Mouse (Mus musculus) embryonic facial prominence, embryonic 12.5 days (tissue): ENCODE measurements around the gene Mpp3. TPM values are rescaled to one million over a fixed set of nuclear protein-coding genes. Genes with fewer than 3 reads are reported as not detected.
"Not testable (repeated sequence)": the region's sequence is repeated elsewhere in the genome, so short reads cannot be mapped to it uniquely, and the experiment has no call there.

ENCODE experiments used
- ATAC-seq: fragments of 200-750 bp; cut with Nextera tagmentation; 2 replicates; pipeline ENCODE4 v1.8.0; 2017; ENCODE audit not compliant: insufficient number of reproducible peaks, insufficient read depth, low FRiP score, low TSS enrichment
- H3K27ac ChIP-seq: fragments of 300-500 bp; sonication (generic); 2 replicates; pipeline ENCODE4 v1.5.1; 2016; ENCODE audit warnings: mild to moderate bottlenecking
- H3K27me3 ChIP-seq: fragments of 300-500 bp; sonication (generic); 2 replicates; pipeline ENCODE4 v1.6.1; 2016; ENCODE audit warnings: mild to moderate bottlenecking, moderate library complexity
- H3K36me3 ChIP-seq: fragments of 300-500 bp; sonication (generic); 2 replicates; pipeline ENCODE4 v1.6.1; 2016; ENCODE audit warnings: mild to moderate bottlenecking
- H3K4me1 ChIP-seq: fragments of 300-500 bp; sonication (generic); 2 replicates; pipeline ENCODE4 v1.6.1; 2016
- H3K4me2 ChIP-seq: fragments of 300-500 bp; sonication (generic); replicated peaks from 2 replicates; pipeline ENCODE4 v1.6.1; 2016; ENCODE audit warnings: mild to moderate bottlenecking, moderate library complexity
- H3K4me3 ChIP-seq: fragments of 300-500 bp; sonication (generic); 2 replicates; pipeline ENCODE4 v1.5.1; 2016; ENCODE audit warnings: mild to moderate bottlenecking
- H3K9ac ChIP-seq: fragments of 300-500 bp; sonication (generic); 2 replicates; pipeline ENCODE4 v1.6.1; 2016; ENCODE audit warnings: mild to moderate bottlenecking, moderate library complexity
- H3K9me3 ChIP-seq: fragments of 300-500 bp; sonication (generic); 2 replicates; pipeline ENCODE4 v1.6.1; 2016; ENCODE audit warnings: mild to moderate bottlenecking, moderate library complexity
- WGBS: fragments of 180-500 bp; shearing (Covaris S2); methylation state at CpG from one replicate; pipeline ENCODE4 v1.1.7; 2016; 5-methylcytosine and 5-hydroxymethylcytosine counted together
- polyA plus RNA-seq: library from polyadenylated mRNA; unstranded; fragments of >200 nt; fragmentation: Nextera tagmentation; extraction: Ambion mirVana; gene quantifications from 2 replicates; pipeline ENCODE4 v1.2.1, GENCODE M21; 2016

Gene Mpp3
- polyA plus RNA-seq, 1 experiment from 2014 or later, result 11.4 TPM

- Histone ChIP-seq H3K4me2 (no peak overlapping the region), H3K36me3 (no peaks in the 10 kb centered on the region), H3K9ac (no peak overlapping the region), H3K27ac (no peak overlapping the region), H3K27me3 (0 out of 2 replicates have a peak, but pooled peaks cover 9% of the 10 kb centered on the region), H3K9me3 (no peaks in the 10 kb centered on the region), H3K4me3 (no peak overlapping the region), H3K4me1 (peaks cover 14% of the 10 kb centered on the region)
- ATAC-seq, result peak; percentile 59; the same call in 1 of the 2 replicates
- WGBS, result 8% methylated on average over 10 of the region's 10 CpGs
Measured at GRCm38 (mm10) chr11:101985990-101986389, 42.3 kb downstream of the Mpp3 start.

GRCm38 (mm10) chr11:101985450-101985849 is 42.8 kb downstream of the Mpp3 start:
- WGBS, result 62% methylated on average over 6 of the region's 6 CpGs
- not testable (repeated sequence) for H3K9ac ChIP-seq, H3K27me3 ChIP-seq, H3K36me3 ChIP-seq, ATAC-seq, H3K9me3 ChIP-seq, H3K4me3 ChIP-seq, H3K27ac ChIP-seq
- Histone ChIP-seq H3K4me2 (peak overlapping the region; percentile 94; the same call in 1 of the 2 replicates), H3K4me1 (peaks cover 14% of the 10 kb centered on the region)

GRCm38 (mm10) chr11:101984054-101985025 is 43.9 kb downstream of the Mpp3 start, which contains the start of gene Cfap97d1:
TSS of gene Cfap97d1 (plus strand) at chr11:101984279.
- H3K4me1 ChIP-seq, result peaks cover 14% of the 10 kb centered on the region
- H3K27ac ChIP-seq, result peak within 1 kb of the TSS; percentile 12; the same call in 1 of the 2 replicates
- peak within 1 kb of the TSS; percentile 50 for H3K4me3 ChIP-seq
- 1% methylated on average over 63 of the region's 71 CpGs for WGBS
- no peaks in the 10 kb centered on the region for H3K9me3 ChIP-seq
- H3K27me3 ChIP-seq, result 0 out of 2 replicates have a peak, but pooled peaks cover 9% of the 10 kb centered on the region
- H3K4me2 ChIP-seq, result peak within 1 kb of the TSS; percentile 94
- H3K36me3 ChIP-seq, result no peaks in the 10 kb centered on the region
- peak within 1 kb of the TSS; percentile 32 for H3K9ac ChIP-seq
- peak; percentile 42 for ATAC-seq

DNA sequence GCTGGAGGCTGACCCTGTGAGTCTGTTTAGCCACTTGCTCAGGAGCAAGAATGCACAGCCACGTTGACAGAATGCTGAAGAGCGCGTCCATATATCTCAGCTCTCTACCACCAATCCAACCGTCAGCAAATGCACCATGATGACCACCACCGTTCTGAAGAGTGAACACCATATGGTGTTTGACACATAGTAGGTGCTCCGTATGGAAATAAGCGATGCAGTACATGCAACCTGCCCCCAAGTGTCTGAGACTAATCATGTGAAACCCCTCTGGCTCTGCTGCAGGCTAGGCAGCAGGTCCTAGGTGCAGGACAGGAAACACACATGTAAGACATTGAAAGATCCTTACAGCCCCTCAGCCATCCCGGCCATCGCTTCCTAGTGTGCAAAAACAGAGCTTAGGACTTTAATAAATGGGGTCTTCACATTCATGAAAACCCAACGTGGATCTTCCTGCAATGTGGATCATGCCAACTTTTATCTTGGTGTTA is 44.8 kb downstream of the Mpp3 start:
- Histone ChIP-seq H3K27ac (no peak overlapping the region), H3K9ac (no peak overlapping the region), H3K27me3 (0 out of 2 replicates have a peak, but pooled peaks cover 9% of the 10 kb centered on the region), H3K4me1 (peaks cover 14% of the 10 kb centered on the region), H3K4me2 (peak overlapping the region; percentile 94), H3K36me3 (no peaks in the 10 kb centered on the region), H3K4me3 (no peak overlapping the region), H3K9me3 (no peaks in the 10 kb centered on the region)
- ATAC-seq, result no peak
- WGBS, result 75% methylated on average over 10 of the region's 10 CpGs

- Histone ChIP-seq H3K4me2 (peak overlapping the region; percentile 94; the same call in 1 of the 2 replicates), H3K9me3 (no peaks in the 10 kb centered on the region), H3K27me3 (0 out of 2 replicates have a peak, but pooled peaks cover 9% of the 10 kb centered on the region), H3K4me3 (no peak overlapping the region), H3K9ac (no peak overlapping the region), H3K4me1 (peaks cover 14% of the 10 kb centered on the region), H3K36me3 (no peaks in the 10 kb centered on the region), H3K27ac (no peak overlapping the region)
- no peak for ATAC-seq
- WGBS, result 48% methylated on average over 6 of the region's 6 CpGs
Measured at GRCm38 (mm10) chr11:101982981-101983411, 45.3 kb downstream of the Mpp3 start.

DNA sequence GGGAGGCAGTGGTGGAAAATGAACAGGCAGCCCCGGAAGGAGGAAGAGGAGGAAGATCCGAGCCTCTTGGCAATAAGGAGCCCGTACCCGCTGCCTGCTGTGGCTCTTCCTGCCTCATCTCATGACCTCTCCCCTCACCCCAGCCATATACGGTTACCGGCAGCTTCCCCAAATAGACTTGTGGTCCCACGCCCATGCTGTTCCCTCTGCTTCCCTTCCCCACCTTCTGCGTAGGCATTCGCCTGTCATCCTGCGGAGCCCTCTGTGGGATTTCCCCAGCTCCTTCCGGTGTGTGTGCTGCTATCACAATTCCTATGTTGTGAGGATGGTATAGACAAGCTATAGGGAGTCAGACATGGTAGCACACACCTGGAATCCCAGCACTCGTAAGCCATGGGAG is 46.4 kb downstream of the Mpp3 start:
- ATAC-seq, result no peak

DNA sequence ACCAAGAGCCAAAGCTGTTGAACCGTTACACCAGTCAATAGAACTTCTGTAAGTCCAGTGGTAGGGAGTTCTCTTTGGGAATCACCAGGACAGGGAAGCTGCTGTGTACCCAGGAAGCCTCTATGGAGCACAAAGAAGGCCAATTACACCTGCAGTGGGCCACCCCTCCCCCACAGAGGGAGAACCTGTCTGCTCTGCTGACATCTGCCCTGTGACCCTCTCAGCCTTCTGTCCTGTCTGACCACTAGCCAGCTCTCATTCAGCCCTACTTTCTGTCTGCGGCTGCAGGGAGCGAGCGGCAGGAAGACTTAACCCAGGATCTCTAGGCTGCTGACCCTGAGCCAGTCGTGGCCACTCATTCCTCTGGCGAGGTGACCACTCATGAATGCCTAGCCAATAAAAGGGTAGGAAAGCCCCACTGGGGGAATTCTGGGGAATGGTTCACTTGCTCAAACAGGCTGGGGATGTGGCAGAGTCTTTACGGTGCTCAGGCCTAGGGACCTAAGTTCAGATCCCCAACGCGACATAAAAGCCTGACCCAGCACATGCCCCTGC is 47.6 kb downstream of the Mpp3 start:
- Histone ChIP-seq H3K27ac (no peak overlapping the region), H3K4me1 (peaks cover 14% of the 10 kb centered on the region), H3K9ac (no peak overlapping the region), H3K4me2 (no peak overlapping the region), H3K27me3 (no peaks in the 10 kb centered on the region), H3K4me3 (no peak overlapping the region), H3K36me3 (no peaks in the 10 kb centered on the region), H3K9me3 (no peaks in the 10 kb centered on the region)
- WGBS, result 67% methylated on average over 9 of the region's 9 CpGs
- no peak for ATAC-seq

More for the DNA sequence above, 46.4 kb downstream of the Mpp3 start:
- no peaks in the 10 kb centered on the region for H3K9me3 ChIP-seq
- no peak overlapping the region for H3K4me2 ChIP-seq
- peaks cover 14% of the 10 kb centered on the region for H3K4me1 ChIP-seq
- no peak overlapping the region for H3K9ac ChIP-seq
- H3K27ac ChIP-seq, result no peak overlapping the region
- 78% methylated on average over 12 of the region's 12 CpGs for WGBS
- H3K4me3 ChIP-seq, result no peak overlapping the region
- H3K36me3 ChIP-seq, result no peaks in the 10 kb centered on the region
- H3K27me3 ChIP-seq, result 0 out of 2 replicates have a peak, but pooled peaks cover 3% of the 10 kb centered on the region

DNA sequence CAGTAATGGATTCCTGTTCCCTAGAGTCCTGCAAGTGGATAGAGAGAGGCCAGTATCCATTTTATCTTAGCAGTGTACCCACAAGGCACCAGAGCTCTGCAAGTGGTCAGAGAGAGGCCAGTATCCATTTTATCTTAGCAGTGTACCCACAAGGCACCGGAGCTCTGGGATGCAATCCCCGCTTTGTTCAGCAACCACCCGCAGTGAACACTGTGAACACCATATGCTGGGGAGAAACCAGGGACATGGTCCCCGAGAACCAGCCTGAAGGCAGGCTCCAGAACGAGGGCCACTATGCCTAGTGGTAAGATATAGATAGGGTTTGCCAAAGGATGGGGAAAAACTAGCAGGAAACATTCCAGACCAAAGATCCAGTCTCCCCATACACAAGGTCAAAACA is 49.1 kb downstream of the Mpp3 start:
- Histone ChIP-seq H3K9ac (no peak overlapping the region), H3K27me3 (no peaks in the 10 kb centered on the region), H3K9me3 (no peaks in the 10 kb centered on the region), H3K27ac (no peak overlapping the region), H3K4me3 (no peak overlapping the region), H3K4me2 (no peak overlapping the region), H3K36me3 (no peaks in the 10 kb centered on the region), H3K4me1 (peaks cover 11% of the 10 kb centered on the region)
- WGBS, result 89% methylated on average over 5 of the region's 5 CpGs
- ATAC-seq, result no peak

- 90% methylated on average over 7 of the region's 7 CpGs for whole genome bisulfite sequencing
- no peak for ATAC-seq
- no peak overlapping the region for H3K4me2 ChIP-seq
- H3K9ac ChIP-seq, result no peak overlapping the region
- H3K4me1 ChIP-seq, result no peaks in the 10 kb centered on the region
- H3K4me3 ChIP-seq, result no peak overlapping the region
- H3K27ac ChIP-seq, result no peak overlapping the region
- no peaks in the 10 kb centered on the region for H3K9me3 ChIP-seq
- H3K27me3 ChIP-seq, result no peaks in the 10 kb centered on the region
- H3K36me3 ChIP-seq, result no peaks in the 10 kb centered on the region
Measured at GRCm38 (mm10) chr11:101976949-101977348, 51.3 kb downstream of the Mpp3 start.

- no peak overlapping the region for H3K4me2 ChIP-seq
- no peaks in the 10 kb centered on the region for H3K4me1 ChIP-seq
- H3K9me3 ChIP-seq, result no peaks in the 10 kb centered on the region
- no peaks in the 10 kb centered on the region for H3K27me3 ChIP-seq
- no peak overlapping the region for H3K9ac ChIP-seq
- 51% methylated on average over 9 of the region's 9 CpGs for WGBS
- no peak overlapping the region for H3K4me3 ChIP-seq
- ATAC-seq, result no peak
- H3K36me3 ChIP-seq, result no peaks in the 10 kb centered on the region
- no peak overlapping the region for H3K27ac ChIP-seq
Measured at GRCm38 (mm10) chr11:101974923-101975322, 53.3 kb downstream of the Mpp3 start.

GRCm38 (mm10) chr11:101974181-101974580 is 54.1 kb downstream of the Mpp3 start:
- Histone ChIP-seq H3K36me3 (no peaks in the 10 kb centered on the region), H3K9me3 (no peaks in the 10 kb centered on the region), H3K27ac (no peak overlapping the region), H3K27me3 (no peaks in the 10 kb centered on the region), H3K4me3 (no peak overlapping the region), H3K9ac (no peak overlapping the region), H3K4me1 (no peaks in the 10 kb centered on the region), H3K4me2 (no peak overlapping the region)
- ATAC-seq, result no peak
- 43% methylated on average over 6 of the region's 6 CpGs for WGBS
